Mouse (Mus musculus) kidney, embryonic 14.5 days (tissue): Measurements from ENCODE around the gene Csf3r. TPM values are rescaled to one million over a fixed set of nuclear protein-coding genes. Genes with fewer than 3 reads are reported as not detected.
"Not testable (repeated sequence)": the region's sequence is repeated elsewhere in the genome, so short reads cannot be mapped to it uniquely, and the experiment has no call there.

ENCODE experiments used
- ATAC-seq: fragments of 200-750 bp; cut with Nextera tagmentation; 2 replicates; pipeline ENCODE4 v1.8.0; 2017; ENCODE audit warnings: moderate number of reproducible peaks, mild to moderate bottlenecking, moderate TSS enrichment, moderate library complexity; ENCODE audit not compliant: low FRiP score, low TSS enrichment
- H3K27ac ChIP-seq: fragments of 300-500 bp; sonication (generic); 2 replicates; pipeline ENCODE4 v1.5.1; 2014; ENCODE audit warnings: low read depth, mild to moderate bottlenecking, low read length, moderate library complexity, mixed read lengths
- H3K27me3 ChIP-seq: fragments of 300-500 bp; sonication (generic); 2 replicates; pipeline ENCODE4 v1.6.1; 2014; ENCODE audit warnings: mild to moderate bottlenecking, low read length; ENCODE audit not compliant: control insufficient read depth, insufficient read depth
- H3K36me3 ChIP-seq: fragments of 300-500 bp; sonication (generic); 2 replicates; pipeline ENCODE4 v1.6.1; 2014; ENCODE audit warnings: low read length, mixed read lengths; ENCODE audit not compliant: control insufficient read depth, insufficient read depth
- H3K4me1 ChIP-seq: fragments of 300-500 bp; sonication (generic); 2 replicates; pipeline ENCODE4 v1.6.1; 2014; ENCODE audit warnings: low read length, mixed read lengths; ENCODE audit not compliant: control insufficient read depth, insufficient read depth
- H3K4me2 ChIP-seq: fragments of 300-500 bp; sonication (generic); replicated peaks from 2 replicates; pipeline ENCODE4 v1.6.1; 2014; ENCODE audit warnings: low read depth, mild to moderate bottlenecking, low read length
- H3K4me3 ChIP-seq: fragments of 300-500 bp; sonication (generic); 2 replicates; pipeline ENCODE4 v1.5.1; 2014; ENCODE audit warnings: mild to moderate bottlenecking, low read length
- H3K9ac ChIP-seq: fragments of 300-500 bp; sonication (generic); 2 replicates; pipeline ENCODE4 v1.6.1; 2014; ENCODE audit warnings: low read depth, mild to moderate bottlenecking, low read length, moderate library complexity
- H3K9me3 ChIP-seq: fragments of 300-500 bp; sonication (generic); 2 replicates; pipeline ENCODE4 v1.6.1; 2016; ENCODE audit warnings: low read length; ENCODE audit not compliant: control insufficient read depth
- WGBS: fragments of 180-500 bp; shearing (Covaris S2); extraction: QIAGEN DNeasy Blood & Tissue Kit; methylation state at CpG from one replicate; pipeline ENCODE4 v1.1.7; 2014; 5-methylcytosine and 5-hydroxymethylcytosine counted together
- polyA plus RNA-seq: library from polyadenylated mRNA; unstranded; fragments of >200 nt; fragmentation: Nextera tagmentation; extraction: Ambion mirVana; gene quantifications from 2 replicates; pipeline ENCODE4 v1.2.1, GENCODE M21; 2014

The Csf3r gene
- polyA plus RNA-seq: 0.61 and 1.2 TPM in 2 replicates

DNA sequence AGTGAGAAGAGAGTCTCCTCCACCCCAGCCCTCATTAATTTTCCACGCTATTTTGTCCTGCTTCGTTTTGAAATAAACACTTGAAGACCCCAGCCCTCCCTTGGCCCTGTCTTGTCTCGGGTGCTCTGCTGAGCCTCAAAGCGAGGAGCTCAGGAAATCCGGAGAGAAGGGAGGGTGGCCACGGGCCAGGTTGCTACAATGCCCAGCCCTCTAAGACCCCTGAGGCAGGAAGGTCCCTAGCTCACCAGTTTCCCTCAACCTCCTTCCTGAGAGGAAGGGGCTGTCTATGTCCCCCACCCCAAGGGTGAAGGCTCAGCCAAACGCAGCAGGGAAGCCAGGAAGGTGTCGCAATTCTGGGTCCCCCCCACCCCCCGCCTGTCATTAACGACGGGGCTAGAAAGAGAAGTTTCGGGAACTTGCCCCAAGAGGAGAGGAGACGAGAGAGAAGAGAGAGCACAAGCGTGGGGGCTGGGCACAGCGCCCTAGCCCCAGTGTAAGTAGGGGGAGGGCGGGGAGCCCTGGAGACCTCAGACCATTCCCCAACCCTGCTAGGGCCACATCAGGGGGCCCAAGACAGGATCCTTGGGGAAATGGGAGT lies at the start of gene Csf3r:
Gene Csf3r (plus strand): TSS at position 248 of the 598 bp plus-strand sequence.
- Histone ChIP-seq H3K27ac (no peak within 1 kb of the TSS), H3K36me3 (no peaks in the 10 kb centered on the region), H3K4me3 (no peak within 1 kb of the TSS), H3K4me1 (no peaks in the 10 kb centered on the region), H3K4me2 (no peak within 1 kb of the TSS), H3K9ac (no peak within 1 kb of the TSS), H3K9me3 (no peaks in the 10 kb centered on the region), H3K27me3 (no peaks in the 10 kb centered on the region)
- ATAC-seq: no peak
- WGBS: 51% methylated on average over 16 of the region's 16 CpGs

- Histone ChIP-seq H3K9me3 (no peaks in the 10 kb centered on the region), H3K36me3 (no peaks in the 10 kb centered on the region), H3K9ac (no peak overlapping the region), H3K4me1 (no peaks in the 10 kb centered on the region), H3K27me3 (no peaks in the 10 kb centered on the region; the same call in 1 of the 2 replicates), H3K4me2 (no peak overlapping the region), H3K27ac (no peak overlapping the region), H3K4me3 (no peak overlapping the region)
- ATAC-seq: no peak
- 49% methylated on average over 9 of the region's 9 CpGs for WGBS
These were observed 46.6 kb upstream of the Csf3r start for GRCm38 (mm10) chr4:125977768-125978167.

DNA sequence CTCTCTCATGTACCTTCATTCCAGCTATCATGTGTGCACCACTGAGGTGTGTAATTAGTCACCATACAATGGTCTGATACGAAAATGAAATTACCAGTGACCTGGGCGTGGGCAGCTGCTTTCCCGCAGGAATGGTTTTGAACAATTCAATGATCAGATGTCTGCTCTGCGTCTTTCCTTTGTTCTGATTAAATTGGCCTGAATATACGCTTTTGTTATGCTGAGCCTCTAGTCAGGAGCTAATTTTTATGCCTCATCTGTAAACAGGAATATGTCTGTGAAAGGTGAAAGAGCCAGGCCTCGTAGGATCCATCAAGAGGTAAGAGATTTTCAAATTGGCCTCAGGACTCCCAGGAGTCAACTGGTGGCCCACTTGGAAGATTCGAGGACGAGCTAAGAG lies 41.1 kb upstream of the Csf3r start:
- no peaks in the 10 kb centered on the region for H3K4me1 ChIP-seq
- H3K9me3 ChIP-seq: no peaks in the 10 kb centered on the region
- WGBS: 87% methylated on average over 8 of the region's 8 CpGs
- no peak overlapping the region for H3K27ac ChIP-seq
- H3K4me3 ChIP-seq: no peak overlapping the region
- H3K36me3 ChIP-seq: no peaks in the 10 kb centered on the region
- H3K9ac ChIP-seq: no peak overlapping the region
- H3K27me3 ChIP-seq: no peaks in the 10 kb centered on the region
- ATAC-seq: no peak
- no peak overlapping the region for H3K4me2 ChIP-seq

- not testable (repeated sequence) for H3K4me3 ChIP-seq, H3K27me3 ChIP-seq, H3K9ac ChIP-seq, H3K4me1 ChIP-seq, H3K36me3 ChIP-seq, ATAC-seq, H3K9me3 ChIP-seq, H3K4me2 ChIP-seq, H3K27ac ChIP-seq
- 38% methylated on average over 2 of the region's 2 CpGs for WGBS
These were observed 38.6 kb upstream of the Csf3r start for GRCm38 (mm10) chr4:125985703-125986102.

- ATAC-seq: no peak
- no peaks in the 10 kb centered on the region for H3K36me3 ChIP-seq
- H3K27ac ChIP-seq: no peak overlapping the region
- H3K4me1 ChIP-seq: no peaks in the 10 kb centered on the region
- H3K9me3 ChIP-seq: no peaks in the 10 kb centered on the region
- H3K4me2 ChIP-seq: no peak overlapping the region
- no peak overlapping the region for H3K4me3 ChIP-seq
- H3K27me3 ChIP-seq: peaks cover 4% of the 10 kb centered on the region
- H3K9ac ChIP-seq: no peak overlapping the region
- WGBS: 65% methylated on average over 3 of the region's 3 CpGs
These were observed 37.3 kb upstream of the Csf3r start for GRCm38 (mm10) chr4:125987071-125987470.

DNA sequence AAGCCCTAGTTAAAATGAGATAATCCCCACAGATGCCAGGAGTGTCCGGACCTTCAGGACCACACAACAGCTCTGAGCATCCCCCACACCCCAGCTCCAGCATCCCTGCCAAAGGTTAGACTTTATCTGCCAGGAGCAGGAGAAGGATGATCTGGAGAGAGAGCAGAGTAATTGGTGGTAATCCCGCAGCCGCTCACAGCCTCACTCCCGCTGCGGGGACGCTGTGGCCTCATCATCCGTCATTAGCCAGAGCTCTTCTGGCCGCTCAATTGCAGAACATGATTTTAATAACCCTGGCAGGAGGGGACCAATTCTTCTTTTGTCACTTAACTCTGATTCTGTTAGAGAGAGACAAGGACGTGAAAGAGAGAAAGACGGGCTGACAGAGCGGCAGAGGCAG lies 35.3 kb upstream of the Csf3r start:
- peaks cover 4% of the 10 kb centered on the region for H3K27me3 ChIP-seq
- H3K27ac ChIP-seq: no peak overlapping the region
- H3K9ac ChIP-seq: no peak overlapping the region
- no peaks in the 10 kb centered on the region for H3K9me3 ChIP-seq
- ATAC-seq: no peak
- H3K36me3 ChIP-seq: no peaks in the 10 kb centered on the region
- WGBS: 52% methylated on average over 11 of the region's 11 CpGs
- no peak overlapping the region for H3K4me3 ChIP-seq
- H3K4me1 ChIP-seq: no peaks in the 10 kb centered on the region
- H3K4me2 ChIP-seq: no peak overlapping the region

GRCm38 (mm10) chr4:125990143-125990542 lies 34.2 kb upstream of the Csf3r start:
- no peak overlapping the region for H3K9ac ChIP-seq
- H3K36me3 ChIP-seq: no peaks in the 10 kb centered on the region
- no peaks in the 10 kb centered on the region for H3K4me1 ChIP-seq
- no peak overlapping the region for H3K4me2 ChIP-seq
- no peak for ATAC-seq
- peaks cover 4% of the 10 kb centered on the region for H3K27me3 ChIP-seq
- no peak overlapping the region for H3K27ac ChIP-seq
- H3K4me3 ChIP-seq: no peak overlapping the region
- 19% methylated on average over 7 of the region's 7 CpGs for WGBS
- no peaks in the 10 kb centered on the region for H3K9me3 ChIP-seq

GRCm38 (mm10) chr4:125992206-125992605 lies 32.1 kb upstream of the Csf3r start:
- Histone ChIP-seq H3K36me3 (no peaks in the 10 kb centered on the region), H3K27me3 (peaks cover 4% of the 10 kb centered on the region), H3K27ac (no peak overlapping the region), H3K9me3 (peaks cover 1% of the 10 kb centered on the region), H3K4me1 (no peaks in the 10 kb centered on the region), H3K4me2 (no peak overlapping the region), H3K4me3 (no peak overlapping the region), H3K9ac (no peak overlapping the region)
- WGBS: 85% methylated on average over 3 of the region's 3 CpGs
- no peak for ATAC-seq

- H3K4me3 ChIP-seq: no peak overlapping the region
- 33% methylated on average over 2 of the region's 2 CpGs for WGBS
- no peak for ATAC-seq
These were observed 31.4 kb upstream of the Csf3r start for GRCm38 (mm10) chr4:125992906-125993305.

More at GRCm38 (mm10) chr4:125992906-125993305, 31.4 kb upstream of the Csf3r start:
- H3K9me3 ChIP-seq: peaks cover 8% of the 10 kb centered on the region
- peaks cover 4% of the 10 kb centered on the region for H3K27me3 ChIP-seq
- no peaks in the 10 kb centered on the region for H3K36me3 ChIP-seq
- H3K4me1 ChIP-seq: no peaks in the 10 kb centered on the region
- no peak overlapping the region for H3K9ac ChIP-seq
- no peak overlapping the region for H3K27ac ChIP-seq
- no peak overlapping the region for H3K4me2 ChIP-seq
